Mouse (Mus musculus) skeletal muscle tissue, postnatal 0 days (tissue): ENCODE measurements around the gene Ndufa13. TPM values are rescaled to one million over a fixed set of nuclear protein-coding genes. Genes with fewer than 3 reads are reported as not detected.

Source experiments
- polyA plus RNA-seq: library from polyadenylated mRNA; unstranded; fragments of >200 nt; fragmentation: Nextera tagmentation; extraction: Ambion mirVana; gene quantifications from 2 replicates; pipeline ENCODE4 v1.2.1, GENCODE M21; 2015

The Ndufa13 gene
- polyA plus RNA-seq: 313 and 340 TPM in 2 replicates

DNA sequence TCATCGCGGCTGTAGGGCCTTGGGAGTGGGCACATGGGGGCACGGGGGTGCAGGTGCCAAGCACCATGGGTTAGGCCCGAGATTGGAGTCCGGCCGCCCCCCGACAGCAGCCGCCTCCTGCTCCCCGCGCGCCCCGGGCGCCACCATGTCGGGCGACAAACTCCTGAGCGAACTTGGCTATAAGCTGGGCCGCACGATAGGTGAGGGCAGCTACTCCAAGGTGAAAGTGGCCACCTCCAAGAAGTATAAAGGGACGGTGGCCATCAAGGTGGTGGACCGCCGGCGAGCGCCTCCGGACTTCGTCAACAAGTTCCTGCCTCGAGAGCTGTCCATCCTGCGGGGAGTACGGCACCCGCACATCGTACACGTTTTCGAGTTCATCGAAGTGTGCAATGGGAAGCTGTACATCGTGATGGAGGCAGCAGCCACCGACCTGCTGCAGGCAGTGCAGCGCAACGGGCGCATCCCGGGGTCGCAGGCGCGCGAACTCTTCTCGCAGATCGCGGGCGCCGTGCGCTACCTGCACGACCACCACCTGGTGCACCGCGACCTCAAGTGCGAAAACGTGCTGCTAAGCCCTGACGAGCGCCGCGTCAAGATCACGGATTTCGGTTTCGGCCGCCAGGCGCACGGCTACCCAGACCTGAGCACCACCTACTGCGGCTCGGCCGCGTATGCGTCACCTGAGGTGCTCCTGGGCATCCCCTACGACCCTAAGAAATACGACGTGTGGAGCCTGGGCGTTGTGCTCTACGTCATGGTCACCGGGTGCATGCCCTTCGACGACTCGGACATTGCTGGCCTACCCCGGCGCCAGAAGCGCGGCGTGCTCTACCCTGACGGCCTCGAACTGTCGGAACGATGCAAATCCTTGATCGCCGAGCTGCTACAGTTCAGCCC is at the start of gene Ndufa13, which contains the start of the genes Tssk6 and Yjefn3:
TSS of gene Ndufa13 (minus strand) at position 396 of the 900 bp plus-strand sequence.
TSS of gene Tssk6 (plus strand) at position 22 of the 900 bp plus-strand sequence.
TSS of gene Yjefn3 (minus strand) at position 550 of the 900 bp plus-strand sequence.

DNA sequence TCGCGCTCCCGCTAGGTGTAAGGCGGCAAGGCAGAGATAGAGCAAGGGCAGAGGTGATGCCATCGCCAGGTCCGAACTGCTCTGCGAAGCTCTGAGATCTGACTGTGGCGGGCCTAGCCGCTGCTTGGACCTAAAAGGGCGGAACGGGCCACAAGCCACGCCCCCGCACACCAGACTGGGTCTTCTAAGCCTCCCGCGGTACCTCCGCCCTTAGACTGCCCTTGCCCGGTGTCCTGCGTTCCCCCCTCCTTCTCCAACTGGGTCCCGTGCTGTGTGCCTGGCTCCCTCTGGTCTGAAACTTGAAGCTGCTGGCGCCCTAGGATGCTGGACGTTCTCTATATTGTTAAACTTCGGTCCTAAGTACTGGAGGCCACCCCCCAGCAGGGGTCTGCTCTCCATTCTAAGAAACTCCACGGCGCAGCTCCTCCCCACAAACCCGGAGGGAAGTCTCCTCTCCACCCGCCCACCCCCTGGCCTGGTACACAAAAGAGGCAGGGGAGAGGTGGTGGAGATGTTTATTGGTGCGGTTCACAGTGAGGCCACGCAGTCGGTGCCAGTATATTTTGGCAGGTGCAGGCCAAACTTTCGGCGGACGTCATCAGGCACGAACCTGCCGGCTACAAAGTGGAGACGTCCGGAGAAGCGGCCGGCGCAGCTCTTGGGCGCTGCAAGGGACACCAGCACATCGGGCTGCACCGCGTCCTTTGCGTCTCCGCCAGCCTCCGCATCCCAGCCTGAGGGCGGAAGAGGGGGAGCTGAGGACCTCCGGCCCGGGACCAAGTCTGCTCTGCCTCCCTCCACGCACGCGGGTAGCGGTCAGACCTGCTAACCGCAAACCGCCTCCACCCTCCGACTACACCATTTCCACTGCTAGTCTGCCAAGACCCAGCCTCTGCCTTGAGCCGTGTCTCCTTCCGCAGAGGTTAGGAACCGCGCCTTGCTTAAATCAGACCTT is 14.8 kb downstream of the Ndufa13 start, which contains the start of gene Cilp2:
TSS of gene Cilp2 (minus strand) at position 399 of the 955 bp plus-strand sequence.

Other genes with a start within 250 kb of the Ndufa13 start
- 0.49 and 0.55 TPM in 2 replicates for gene Zfp964, start 248.1 kb downstream of the Ndufa13 start, polyA plus RNA-seq
- 6.7 and 9.1 TPM in 2 replicates for gene Zfp869, start 191.8 kb downstream of the Ndufa13 start, polyA plus RNA-seq
- 3.4 and 3.9 TPM in 2 replicates for gene Zfp963, start 152.6 kb downstream of the Ndufa13 start, polyA plus RNA-seq
- gene Gm20422, start 127.7 kb downstream of the Ndufa13 start, polyA plus RNA-seq: 0.58 and 1.1 TPM in 2 replicates
- gene Atp13a1, start 111.4 kb downstream of the Ndufa13 start, polyA plus RNA-seq: 14.1 and 16.6 TPM in 2 replicates
- gene Zfp866, start 111.4 kb downstream of the Ndufa13 start, polyA plus RNA-seq: 7.8 and 8.3 TPM in 2 replicates
- gene Gmip, start 93.9 kb downstream of the Ndufa13 start, polyA plus RNA-seq: 4.4 and 4.9 TPM in 2 replicates
- gene Lpar2, start 80.1 kb downstream of the Ndufa13 start, polyA plus RNA-seq: not detected in 2 replicates
- gene Pbx4, start 70.1 kb downstream of the Ndufa13 start, polyA plus RNA-seq: 1.5 and 1.8 TPM in 2 replicates
- gene Cilp2, start 14.9 kb downstream of the Ndufa13 start, polyA plus RNA-seq: 0.76 and 1.2 TPM in 2 replicates
- 1.3 and 1.7 TPM in 2 replicates for gene Tssk6, start 374 bp downstream of the Ndufa13 start, polyA plus RNA-seq
- gene Yjefn3, start 154 bp upstream of the Ndufa13 start, polyA plus RNA-seq: 12.2 and 13.0 TPM in 2 replicates
- gene Gatad2a, start 93.8 kb upstream of the Ndufa13 start, polyA plus RNA-seq: 20.4 and 23.2 TPM in 2 replicates
- 23.2 and 26.4 TPM in 2 replicates for gene Mau2, start 140.2 kb upstream of the Ndufa13 start, polyA plus RNA-seq
- gene Sugp1, start 140.3 kb upstream of the Ndufa13 start, polyA plus RNA-seq: 21.5 and 24.3 TPM in 2 replicates
- gene Tm6sf2, start 170.4 kb upstream of the Ndufa13 start, polyA plus RNA-seq: 0.19 TPM in 1 of 2 replicates, not detected in the other
- not detected in 2 replicates for gene Hapln4, start 180.9 kb upstream of the Ndufa13 start, polyA plus RNA-seq
- 0.01 TPM in 2 replicates for gene Ncan, start 218.3 kb upstream of the Ndufa13 start, polyA plus RNA-seq
- 9.9 and 13.2 TPM in 2 replicates for gene Nr2c2ap, start 228.8 kb upstream of the Ndufa13 start, polyA plus RNA-seq
- 10.4 and 10.5 TPM in 2 replicates for gene Rfxank, start 236.6 kb upstream of the Ndufa13 start, polyA plus RNA-seq
- gene Borcs8, start 236.9 kb upstream of the Ndufa13 start, polyA plus RNA-seq: 23.9 and 24.5 TPM in 2 replicates
- 0.35 and 0.50 TPM in 2 replicates for gene Mef2b, start 237.2 kb upstream of the Ndufa13 start, polyA plus RNA-seq